In the genomic region with DNA sequence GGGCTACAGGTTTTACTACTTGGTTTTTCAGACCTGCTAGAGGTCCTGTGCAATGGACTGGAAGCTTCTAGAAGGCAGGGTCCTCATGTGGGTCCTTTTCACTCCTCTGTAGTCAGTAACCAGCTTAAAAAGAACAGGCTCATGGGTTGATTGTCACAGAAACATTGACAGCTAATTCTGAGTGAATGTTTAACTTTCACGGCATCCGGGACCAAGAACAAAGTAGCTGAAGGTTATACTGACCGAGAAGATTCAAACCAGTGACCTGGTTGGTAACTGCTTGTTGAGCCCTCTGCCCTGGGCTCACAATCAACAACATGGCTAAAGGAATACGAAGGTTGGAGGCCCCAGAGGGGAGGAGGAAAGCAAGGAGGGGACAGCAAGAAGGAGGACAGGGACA, we compare ENCODE assay signal across 31 mouse cellular contexts. TPM values are rescaled to one million over a fixed set of nuclear protein-coding genes. Genes with fewer than 3 reads are reported as not detected.
DNase-seq lines count a peak whose midpoint lies in the region; ATAC-seq and TF ChIP-seq lines count a peak whose summit lies in the region.
"Had no signal": no experiment of that assay in that cellular context is flagged by ENCODE, and none has a peak within 500 bp of the region (broad histone marks: within the 10 kb centered on the region; RNA-seq: fewer than 3 reads in every experiment).

No protein-coding gene starts in this region.

- H3K9me3 ChIP-seq in liver, embryonic 12.5 days (replicated peaks): no peaks in the 10 kb centered on the region
- H3K9me3 ChIP-seq in kidney, embryonic 16.5 days (ENCODE audit: low read length): no peaks in the 10 kb centered on the region
- H3K9me3 ChIP-seq: embryonic facial prominence, embryonic 12.5 days; heart, embryonic 12.5 days; hindbrain, embryonic 15.5 days; limb, embryonic 10.5 days; limb, embryonic 15.5 days; neural tube, embryonic 15.5 days had no signal

- DNase-seq in liver, adult 2 months (ENCODE audit: extremely low read depth, low read depth, low spot score): peak; percentile 91
- peak; percentile 57 to 77 for DNase-seq in kidney, adult 8-10 months
- no peak for DNase-seq in testis, postnatal 10 days (ENCODE audit: low spot score)
- no peak for DNase-seq in spleen, adult 18-20 months
- DNase-seq: adrenal gland, postnatal 14 days; cerebellum, adult 11 months; cerebellum, adult 9-10 months; cerebellum, postnatal 36 days; gastrocnemius, postnatal 25 days; layer of hippocampus, postnatal 36 days; lung, adult 2 months; lung, postnatal 10 days; midbrain, embryonic 14.5 days; thymus, postnatal 25 days had no signal

- H3K79me2 ChIP-seq in liver, adult 2 months (ENCODE audit: control insufficient read depth, insufficient read depth, low read length): no peaks in the 10 kb centered on the region
- H3K79me2 ChIP-seq in myocyte (ENCODE audit: control insufficient read depth, insufficient read depth): no peaks in the 10 kb centered on the region

- H3ac ChIP-seq in myocyte (ENCODE audit: control insufficient read depth, insufficient read length): no peak overlapping the region

- no peak for TF ChIP-seq CTCF in liver, adult 2 months (IDR thresholded peaks at IDR 0.05; ENCODE audit: low read depth, low read length)

- H3K36me3 ChIP-seq in liver, adult 2 months (ENCODE audit: control insufficient read depth, insufficient read depth, low read length): no peaks in the 10 kb centered on the region
- no peaks in the 10 kb centered on the region for H3K36me3 ChIP-seq in liver, embryonic 12.5 days
- H3K36me3 ChIP-seq in kidney, embryonic 16.5 days (ENCODE audit: insufficient read depth, low read length): no peaks in the 10 kb centered on the region
- no peaks in the 10 kb centered on the region for H3K36me3 ChIP-seq in myocyte (ENCODE audit: control insufficient read depth, insufficient read depth)
- H3K36me3 ChIP-seq: embryonic facial prominence, embryonic 12.5 days; heart, embryonic 12.5 days; hindbrain, embryonic 15.5 days; limb, embryonic 10.5 days; limb, embryonic 15.5 days; neural tube, embryonic 15.5 days had no signal

- no peaks in the 10 kb centered on the region for H3K27me3 ChIP-seq in liver, adult 2 months (ENCODE audit: control insufficient read depth, insufficient read depth, low read length)
- no peaks in the 10 kb centered on the region for H3K27me3 ChIP-seq in liver, embryonic 12.5 days (replicated peaks)
- no peaks in the 10 kb centered on the region for H3K27me3 ChIP-seq in kidney, embryonic 16.5 days (ENCODE audit: insufficient read depth, low read length)
- H3K27me3 ChIP-seq in myocyte (ENCODE audit: control insufficient read depth, insufficient read depth, insufficient read length): no peaks in the 10 kb centered on the region
- H3K27me3 ChIP-seq: embryonic facial prominence, embryonic 12.5 days; heart, embryonic 12.5 days; hindbrain, embryonic 15.5 days; limb, embryonic 15.5 days; neural tube, embryonic 15.5 days had no signal

- peak overlapping the region; percentile 99 for H3K27ac ChIP-seq in liver, adult 2 months (replicated peaks; ENCODE audit: insufficient read depth, low read depth, low read length)
- H3K27ac ChIP-seq in liver, embryonic 12.5 days: no peak overlapping the region
- H3K27ac ChIP-seq in kidney, embryonic 16.5 days (ENCODE audit: low read length): no peak overlapping the region
- H3K27ac ChIP-seq: embryonic facial prominence, embryonic 12.5 days; hindbrain, embryonic 15.5 days; limb, embryonic 10.5 days; limb, embryonic 15.5 days; macrophage; neural tube, embryonic 15.5 days had no signal

- no peak overlapping the region for H3K4me3 ChIP-seq in liver, adult 2 months (ENCODE audit: insufficient read depth, low read depth, low read length)
- H3K4me3 ChIP-seq in liver, embryonic 12.5 days: no peak overlapping the region
- H3K4me3 ChIP-seq in kidney, embryonic 16.5 days (ENCODE audit: low read length): no peak overlapping the region
- H3K4me3 ChIP-seq in myocyte: no peak overlapping the region
- H3K4me3 ChIP-seq: embryonic facial prominence, embryonic 12.5 days; heart, embryonic 12.5 days; hindbrain, embryonic 15.5 days; limb, embryonic 10.5 days; limb, embryonic 15.5 days; neural tube, embryonic 15.5 days had no signal

- peaks cover 36% of the 10 kb centered on the region for H3K4me1 ChIP-seq in liver, adult 2 months (ENCODE audit: control insufficient read depth, insufficient read depth, low read length)
- peaks cover 7% of the 10 kb centered on the region; the same call in 1 of the 2 replicates for H3K4me1 ChIP-seq in liver, embryonic 12.5 days
- no peaks in the 10 kb centered on the region for H3K4me1 ChIP-seq in kidney, embryonic 16.5 days (ENCODE audit: insufficient read depth, low read length)
- H3K4me1 ChIP-seq: embryonic facial prominence, embryonic 12.5 days; heart, embryonic 12.5 days; hindbrain, embryonic 15.5 days; limb, embryonic 15.5 days; neural tube, embryonic 15.5 days had no signal

- H3K4me2 ChIP-seq in liver, embryonic 12.5 days: no peak overlapping the region
- H3K4me2 ChIP-seq in kidney, embryonic 16.5 days (replicated peaks; ENCODE audit: low read depth, low read length): no peak overlapping the region
- peak overlapping the region; percentile 35 for H3K4me2 ChIP-seq in myocyte (ENCODE audit: low read depth)
- H3K4me2 ChIP-seq: embryonic facial prominence, embryonic 12.5 days; heart, embryonic 12.5 days; hindbrain, embryonic 15.5 days; limb, embryonic 15.5 days; neural tube, embryonic 15.5 days had no signal

- whole genome bisulfite sequencing in liver, adult 2 months: 34% methylated on average over 4 of the region's 4 CpGs
- 59% methylated on average over 4 of the region's 4 CpGs for WGBS in liver, embryonic 12.5 days (ENCODE audit: insufficient replicate concordance)
- 66% methylated on average over 4 of the region's 4 CpGs for WGBS in kidney, embryonic 16.5 days

- ATAC-seq in liver, embryonic 12.5 days: no peak
- peak; percentile 80 for ATAC-seq in kidney, embryonic 16.5 days (ENCODE audit: low FRiP score, low TSS enrichment)
- ATAC-seq: CD4-positive, CD25-positive, alpha-beta regulatory T cell, adult 4 months; forebrain, embryonic 14.5 days had no signal

- peak overlapping the region; percentile 62 for H3K9ac ChIP-seq in liver, adult 2 months (ENCODE audit: low read depth, low read length)
- no peak overlapping the region for H3K9ac ChIP-seq in liver, embryonic 12.5 days
- no peak overlapping the region for H3K9ac ChIP-seq in kidney, embryonic 16.5 days (replicated peaks; ENCODE audit: low read length)
- H3K9ac ChIP-seq: embryonic facial prominence, embryonic 12.5 days; heart, embryonic 12.5 days; hindbrain, embryonic 15.5 days; limb, embryonic 15.5 days; neural tube, embryonic 15.5 days had no signal

- TF ChIP-seq POLR2A in liver, adult 2 months (IDR thresholded peaks at IDR 0.05; ENCODE audit: extremely low read depth, insufficient read depth, low read length): no peak
- TF ChIP-seq POLR2A in myocyte (IDR thresholded peaks at IDR 0.05; ENCODE audit: insufficient read length, low read depth): no peak

TF ChIP-seq in myocyte, 11 proteins besides CTCF, POLR2A, EP300 and RAD21:
- no peak for TF ChIP-seq REST (IDR thresholded peaks at IDR 0.05; ENCODE audit: insufficient read depth, insufficient read length)
- no peak for TF ChIP-seq CEBPB (IDR thresholded peaks at IDR 0.05; ENCODE audit: insufficient read depth, poor library complexity, severe bottlenecking)
- TF ChIP-seq USF1 (IDR thresholded peaks at IDR 0.05; ENCODE audit: low read depth): no peak

RNA-seq across cellular contexts. Expression of gene 4930432M17Rik, which starts 14.4 kb away (rescaled TPM):
- total RNA-seq in liver, adult 2 months (2014; rRNA removed): not detected in 2 replicates
- not detected in 2 replicates for polyA plus RNA-seq in liver, adult 2 months (2012; rRNA removed)
- not detected in 2 replicates for polyA plus RNA-seq in liver, embryonic 12.5 days (2016; fragmentation: Nextera tagmentation; extraction: Ambion mirVana)
- polyA plus RNA-seq in kidney, embryonic 16.5 days (2015; fragmentation: Nextera tagmentation; extraction: Ambion mirVana): not detected in 2 replicates
- polyA plus RNA-seq in myocyte (2012; fragmentation: generic; extraction: Trizol): not detected
- total RNA-seq: adrenal gland, postnatal 14 days; gastrocnemius, postnatal 25 days; hematopoietic stem cell, adult 5-6 weeks; layer of hippocampus, postnatal 36 days; monocyte, adult 5-6 weeks had no signal
- polyA plus RNA-seq: CD4-positive, CD25-positive, alpha-beta regulatory T cell, adult 4 months; embryonic facial prominence, embryonic 12.5 days; forebrain, embryonic 14.5 days; heart, embryonic 12.5 days; heart, postnatal 0 days; hindbrain, embryonic 15.5 days; intestine, embryonic 14.5 days; large intestine, adult 2 months; limb, embryonic 10.5 days; limb, embryonic 15.5 days; lung, adult 2 months; macrophage; midbrain, embryonic 14.5 days; neural tube, embryonic 15.5 days had no signal

RNA-seq across cellular contexts. Expression of gene F3, which starts 38.4 kb away (rescaled TPM):
- 5.1 and 6.4 TPM in 2 replicates for total RNA-seq in liver, adult 2 months (2014; rRNA removed)
- polyA plus RNA-seq in liver, adult 2 months (2012; rRNA removed): 2.3 and 2.7 TPM in 2 replicates
- polyA plus RNA-seq in liver, embryonic 12.5 days (2016; fragmentation: Nextera tagmentation; extraction: Ambion mirVana): 0.42 and 0.43 TPM in 2 replicates
- 18.8 and 20.0 TPM in 2 replicates for polyA plus RNA-seq in kidney, embryonic 16.5 days (2015; fragmentation: Nextera tagmentation; extraction: Ambion mirVana)
- polyA plus RNA-seq in myocyte (2012; fragmentation: generic; extraction: Trizol): 3.6 TPM
- total RNA-seq: monocyte, adult 5-6 weeks had no signal
- polyA plus RNA-seq: CD4-positive, CD25-positive, alpha-beta regulatory T cell, adult 4 months had no signal

Comparison
In these comparisons a context has a peak if more than half of its experiments do, and no peak if none do; other contexts are left out.
1. DNase-seq: peak in liver, adult 2 months (single experiment) and kidney, adult 8-10 months (2 of 2); none in testis, postnatal 10 days (single experiment) and spleen, adult 18-20 months (0 of 2).